ENCODE assay signal across 26 mouse cellular contexts in genomic region chr10:94844692-94845091, GRCm38 (mm10).
A peak's percentile ranks its signal among the peaks of the same experiment; 100 is the strongest.
DNase-seq lines count a peak whose midpoint lies in the region; ATAC-seq and TF ChIP-seq lines count a peak whose summit lies in the region.
"Had no signal": no experiment of that assay in that cellular context is flagged by ENCODE, and none has a peak within 500 bp of the region (broad histone marks: within the 10 kb centered on the region; RNA-seq: fewer than 3 reads in every experiment).

No protein-coding gene starts in this region.

- no peak for TF ChIP-seq CTCF in hindbrain, postnatal 0 days (IDR thresholded peaks at IDR 0.05; ENCODE audit: low read depth)

- H3K27ac ChIP-seq in hindbrain, postnatal 0 days = no peak overlapping the region
- H3K27ac ChIP-seq: forebrain, embryonic 15.5 days; heart, adult 2 months; heart, embryonic 13.5 days; hindbrain, embryonic 13.5 days; intestine, embryonic 15.5 days; layer of hippocampus, adult 2 months; limb, embryonic 10.5 days; stomach, embryonic 15.5 days had no signal

- DNase-seq in spleen, postnatal 36 days (ENCODE audit: low spot score in 2 of 2) = peak; percentile 69 to 70
- no peak for DNase-seq in spleen, postnatal 4 days (ENCODE audit: low spot score in 2 of 2)
- DNase-seq in adrenal gland, adult 18-20 months (ENCODE audit: low spot score in 2 of 2) = no peak
- DNase-seq in heart, adult 18-20 months = no peak
- no peak for DNase-seq in hindbrain, postnatal 0 days (ENCODE audit: low spot score)
- DNase-seq: adrenal gland, postnatal 10 days; cerebellum, adult 8-10 months; cerebellum, postnatal 36 days; gastrocnemius, postnatal 10 days; heart, adult 2 months; heart, postnatal 14 days; kidney, adult 8-10 months; kidney, postnatal 14 days; lung, adult 2 months; thymus, postnatal 25 days had no signal

- peaks cover 19% of the 10 kb centered on the region; the same call in 1 of the 2 replicates for H3K36me3 ChIP-seq in hindbrain, postnatal 0 days (ENCODE audit: insufficient read depth, low read length)
- H3K36me3 ChIP-seq: intestine, embryonic 15.5 days; limb, embryonic 10.5 days; stomach, embryonic 15.5 days had no signal

- H3K4me2 ChIP-seq in hindbrain, postnatal 0 days (ENCODE audit: low read depth, low read length) = no peak overlapping the region
- H3K4me2 ChIP-seq: forebrain, embryonic 15.5 days; heart, embryonic 13.5 days; hindbrain, embryonic 13.5 days; intestine, embryonic 15.5 days; stomach, embryonic 15.5 days had no signal

- no peaks in the 10 kb centered on the region for H3K27me3 ChIP-seq in hindbrain, postnatal 0 days (ENCODE audit: insufficient read depth, low read length)
- H3K27me3 ChIP-seq: forebrain, embryonic 15.5 days; hindbrain, embryonic 13.5 days; intestine, embryonic 15.5 days; stomach, embryonic 15.5 days had no signal

- H3K4me3 ChIP-seq in hindbrain, postnatal 0 days (ENCODE audit: low read length) = no peak overlapping the region
- H3K4me3 ChIP-seq: forebrain, embryonic 15.5 days; heart, adult 2 months; heart, embryonic 13.5 days; hindbrain, embryonic 13.5 days; intestine, embryonic 15.5 days; layer of hippocampus, adult 2 months; limb, embryonic 10.5 days; stomach, embryonic 15.5 days had no signal

- no peaks in the 10 kb centered on the region for H3K4me1 ChIP-seq in hindbrain, postnatal 0 days (ENCODE audit: insufficient read depth, low read length)
- H3K4me1 ChIP-seq: forebrain, embryonic 15.5 days; heart, embryonic 13.5 days; hindbrain, embryonic 13.5 days; intestine, embryonic 15.5 days; limb, embryonic 10.5 days; stomach, embryonic 15.5 days had no signal

- peak; percentile 4 for ATAC-seq in activated CD4-positive, CD25-positive, alpha-beta regulatory T cell, adult 4 months
- ATAC-seq in inflammation-experienced regulatory T-cells, adult 6 months = peak; percentile 31
- ATAC-seq in hindbrain, postnatal 0 days = no peak
- ATAC-seq: forebrain, embryonic 15.5 days; intestine, embryonic 15.5 days; Patski had no signal

- 88% methylated on average over 6 of the region's 6 CpGs for WGBS in hindbrain, postnatal 0 days

- H3K9ac ChIP-seq in hindbrain, postnatal 0 days (replicated peaks; ENCODE audit: low read length) = no peak overlapping the region
- H3K9ac ChIP-seq: forebrain, embryonic 15.5 days; heart, embryonic 13.5 days; hindbrain, embryonic 13.5 days; intestine, embryonic 15.5 days; stomach, embryonic 15.5 days had no signal

- H3K9me3 ChIP-seq in hindbrain, postnatal 0 days (ENCODE audit: low read length) = no peaks in the 10 kb centered on the region
- H3K9me3 ChIP-seq: forebrain, embryonic 15.5 days; G1E; heart, embryonic 13.5 days; hindbrain, embryonic 13.5 days; intestine, embryonic 15.5 days; limb, embryonic 10.5 days; stomach, embryonic 15.5 days had no signal

Comparison
In these comparisons a context has a peak if more than half of its experiments do, and no peak if none do; other contexts are left out.
1. DNase-seq: peak in spleen, postnatal 36 days (2 of 2); none in spleen, postnatal 4 days (0 of 2), adrenal gland, adult 18-20 months (0 of 2), heart, adult 18-20 months (0 of 2) and hindbrain, postnatal 0 days (single experiment).